Mouse (Mus musculus): ENCODE measurements around the gene Ccdc115. TPM values are rescaled to one million over a fixed set of nuclear protein-coding genes. Genes with fewer than 3 reads are reported as not detected.

Ccdc115 gene
- polyA plus RNA-seq (2014; fragmentation: Illumina TruSeq; extraction: RNeasy Lipid Tissue Mini Kit (QIAGEN cat#74804); ENCODE audit: low read depth, low replicate concordance) = 22.2 TPM

GRCm38 (mm10) chr1:34439215-34439960 lies at the start of gene Ccdc115, which contains the start of gene Imp4:
TSS of gene Ccdc115 (minus strand) at chr1:34439672.
TSS of gene Imp4 (plus strand) at chr1:34439851.

GRCm38 (mm10) chr1:34459284-34460060 lies 20.0 kb upstream of the Ccdc115 start, which contains the start of gene Ptpn18:
TSS of gene Ptpn18 (plus strand) at chr1:34459762.

Other genes with a start within 250 kb of the Ccdc115 start
- 13.7 TPM for gene Imp4, start 179 bp upstream of the Ccdc115 start, polyA plus RNA-seq (2014; fragmentation: Illumina TruSeq; extraction: RNeasy Lipid Tissue Mini Kit (QIAGEN cat#74804); ENCODE audit: low read depth, low replicate concordance)
- gene Ptpn18, start 20.1 kb upstream of the Ccdc115 start, polyA plus RNA-seq (2014; fragmentation: Illumina TruSeq; extraction: RNeasy Lipid Tissue Mini Kit (QIAGEN cat#74804); ENCODE audit: low read depth, low replicate concordance) = 6.1 TPM
- gene Prss39, start 58.7 kb upstream of the Ccdc115 start, polyA plus RNA-seq (2014; fragmentation: Illumina TruSeq; extraction: RNeasy Lipid Tissue Mini Kit (QIAGEN cat#74804); ENCODE audit: low read depth, low replicate concordance) = not detected
- gene Cfc1, start 96.0 kb upstream of the Ccdc115 start, polyA plus RNA-seq (2014; fragmentation: Illumina TruSeq; extraction: RNeasy Lipid Tissue Mini Kit (QIAGEN cat#74804); ENCODE audit: low read depth, low replicate concordance) = not detected
- not detected for gene Prss40, start 121.3 kb upstream of the Ccdc115 start, polyA plus RNA-seq (2014; fragmentation: Illumina TruSeq; extraction: RNeasy Lipid Tissue Mini Kit (QIAGEN cat#74804); ENCODE audit: low read depth, low replicate concordance)
- gene Amer3, start 140.0 kb upstream of the Ccdc115 start, polyA plus RNA-seq (2014; fragmentation: Illumina TruSeq; extraction: RNeasy Lipid Tissue Mini Kit (QIAGEN cat#74804); ENCODE audit: low read depth, low replicate concordance) = not detected

Measured in heart, adult 10 weeks (tissue).